Mouse (Mus musculus): ENCODE data around the gene Olfr679. TPM values are rescaled to one million over a fixed set of nuclear protein-coding genes. Genes with fewer than 3 reads are reported as not detected.
"Not testable (repeated sequence)": the region's sequence is repeated elsewhere in the genome, so short reads cannot be mapped to it uniquely, and the experiment has no call there.

The Olfr679 gene
- polyA plus RNA-seq (2012; rRNA removed), result not detected in 2 replicates

DNA sequence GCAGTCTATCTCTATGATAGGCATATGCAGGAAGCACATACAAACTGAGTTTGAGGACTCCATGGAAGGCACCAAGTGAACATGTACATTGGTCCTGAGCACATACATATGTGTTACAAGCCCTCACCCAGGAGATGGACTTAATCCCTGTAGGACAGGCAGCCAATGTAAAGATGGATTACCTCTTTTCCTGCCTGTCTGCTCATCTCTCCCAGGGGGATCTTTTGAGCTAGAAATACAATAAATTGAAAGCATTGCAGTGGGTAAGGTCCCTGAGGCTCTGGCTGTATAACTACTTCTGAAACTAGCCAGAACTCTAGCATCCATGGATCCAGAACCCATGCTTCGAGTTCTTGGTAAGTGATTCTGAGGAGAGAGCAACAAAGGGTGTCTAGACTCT lies at the start of gene Olfr679:
Gene Olfr679, plus strand, starts transcription at position 301 of the 400 bp plus-strand sequence.
- WGBS, result 39% methylated on average over 1 of the region's 1 CpGs
- no peak within 1 kb of the TSS for H3K27ac ChIP-seq (ENCODE audit: insufficient read depth, low read depth, low read length)

DNA sequence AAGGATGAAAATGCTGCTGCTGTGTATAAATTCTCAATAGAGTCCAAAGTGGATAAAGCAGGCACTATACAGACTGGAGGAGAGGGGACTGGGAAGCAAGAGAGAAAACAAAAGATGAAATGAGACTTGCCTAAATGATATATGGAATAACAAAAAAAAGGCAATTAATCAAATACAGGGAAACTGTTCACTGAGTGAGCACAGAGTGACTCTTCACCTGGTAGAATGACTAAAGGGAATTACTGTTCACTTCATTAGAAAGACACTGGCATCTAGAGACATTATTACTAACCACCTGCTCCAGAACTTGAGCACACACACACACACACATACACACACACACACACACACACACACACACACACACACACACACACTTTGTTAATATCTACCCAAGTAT lies 48.6 kb upstream of the Olfr679 start, which contains the start of gene Olfr676:
Gene Olfr676, plus strand, starts transcription at position 301 of the 400 bp plus-strand sequence.
- Histone ChIP-seq H3K36me3 (ENCODE audit: control insufficient read depth, insufficient read depth, low read length) (no peaks in the 10 kb centered on the region), H3K4me3 (ENCODE audit: low read depth, low read length) (no peak within 1 kb of the TSS), H3K4me1 (ENCODE audit: control insufficient read depth, insufficient read depth, insufficient read length, low read length) (no peaks in the 10 kb centered on the region), H3K27me3 (ENCODE audit: control insufficient read depth, insufficient read depth, low read length) (no peaks in the 10 kb centered on the region), H3K27ac (ENCODE audit: insufficient read depth, low read depth, low read length) (no peak within 1 kb of the TSS)
- TF ChIP-seq POLR2A (IDR thresholded peaks at IDR 0.05; ENCODE audit: low read depth, low read length) (no peak), CTCF (IDR thresholded peaks at IDR 0.05; ENCODE audit: extremely low read depth, insufficient read length, insufficient replicate concordance, low read depth, low read length) (no peak)

More for the DNA sequence above, at the start of gene Olfr679:
- no peaks in the 10 kb centered on the region for H3K27me3 ChIP-seq (ENCODE audit: control insufficient read depth, insufficient read depth, low read length)
- H3K4me1 ChIP-seq (ENCODE audit: control insufficient read depth, insufficient read depth, insufficient read length, low read length), result no peaks in the 10 kb centered on the region
- no peaks in the 10 kb centered on the region for H3K36me3 ChIP-seq (ENCODE audit: control insufficient read depth, insufficient read depth, low read length)
- no peak for TF ChIP-seq CTCF (IDR thresholded peaks at IDR 0.05; ENCODE audit: extremely low read depth, insufficient read length, insufficient replicate concordance, low read depth, low read length)
- no peak for TF ChIP-seq POLR2A (IDR thresholded peaks at IDR 0.05; ENCODE audit: low read depth, low read length)
- no peak within 1 kb of the TSS for H3K4me3 ChIP-seq (ENCODE audit: low read depth, low read length)

GRCm38 (mm10) chr7:105033836-105034235 lies 47.2 kb upstream of the Olfr679 start:
- not testable (repeated sequence) for H3K4me1 ChIP-seq (ENCODE audit: control insufficient read depth, insufficient read depth, insufficient read length, low read length)
- WGBS, result 29% methylated on average over 5 of the region's 5 CpGs

DNA sequence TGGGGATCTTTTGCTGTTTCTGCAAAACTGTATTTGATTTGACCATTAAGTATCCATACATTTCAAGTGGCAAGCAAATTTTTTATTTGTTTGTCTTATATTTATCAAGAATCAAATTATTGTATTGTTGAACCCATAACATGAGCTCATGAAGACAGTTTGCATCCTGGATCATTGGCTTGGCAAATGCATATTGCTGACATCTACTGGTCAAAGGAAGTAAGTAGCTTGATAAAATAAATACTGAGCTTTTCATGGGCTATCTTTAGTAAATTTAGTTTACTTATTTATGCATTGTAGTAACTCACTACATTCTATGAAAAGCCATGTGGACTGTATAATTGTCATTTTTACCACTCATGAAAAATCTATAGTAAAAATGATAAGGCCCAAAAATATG lies 22.1 kb upstream of the Olfr679 start:
- TF ChIP-seq POLR2A (IDR thresholded peaks at IDR 0.05; ENCODE audit: low read depth, low read length) (no peak), CTCF (IDR thresholded peaks at IDR 0.05; ENCODE audit: extremely low read depth, insufficient read length, insufficient replicate concordance, low read depth, low read length) (no peak)
- Histone ChIP-seq H3K36me3 (ENCODE audit: control insufficient read depth, insufficient read depth, low read length) (no peaks in the 10 kb centered on the region), H3K27me3 (ENCODE audit: control insufficient read depth, insufficient read depth, low read length) (no peaks in the 10 kb centered on the region), H3K27ac (ENCODE audit: insufficient read depth, low read depth, low read length) (no peak overlapping the region), H3K4me3 (ENCODE audit: low read depth, low read length) (no peak overlapping the region), H3K4me1 (ENCODE audit: control insufficient read depth, insufficient read depth, insufficient read length, low read length) (no peaks in the 10 kb centered on the region)

More at GRCm38 (mm10) chr7:105033836-105034235, 47.2 kb upstream of the Olfr679 start:
- not testable (repeated sequence) for H3K27ac ChIP-seq (ENCODE audit: insufficient read depth, low read depth, low read length); H3K27me3 ChIP-seq (ENCODE audit: control insufficient read depth, insufficient read depth, low read length); H3K36me3 ChIP-seq (ENCODE audit: control insufficient read depth, insufficient read depth, low read length); H3K4me3 ChIP-seq (ENCODE audit: low read depth, low read length)

DNA sequence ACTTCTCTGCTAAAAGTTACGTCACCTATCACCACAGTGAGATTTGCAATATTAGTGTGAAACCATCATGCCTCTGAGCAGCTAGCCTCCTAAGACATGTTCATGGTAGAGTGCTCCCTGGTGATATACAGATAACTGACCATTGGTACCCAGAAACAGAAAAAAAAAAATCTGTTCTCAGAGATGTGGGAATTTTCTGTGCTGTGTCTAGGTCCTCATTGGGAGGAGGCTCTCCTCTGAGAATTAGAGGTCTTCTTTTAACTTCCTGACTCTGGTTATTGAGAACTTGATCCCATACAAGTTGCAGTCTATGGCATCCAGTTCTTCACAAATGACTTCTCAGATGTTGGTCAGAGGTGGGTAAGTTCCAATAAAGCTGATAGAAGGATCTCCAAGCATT lies 16.8 kb upstream of the Olfr679 start, which contains the start of gene Olfr678:
Gene Olfr678, plus strand, starts transcription at position 301 of the 400 bp plus-strand sequence.
- Histone ChIP-seq H3K4me1 (ENCODE audit: control insufficient read depth, insufficient read depth, insufficient read length, low read length) (no peaks in the 10 kb centered on the region), H3K27ac (ENCODE audit: insufficient read depth, low read depth, low read length) (no peak within 1 kb of the TSS), H3K27me3 (ENCODE audit: control insufficient read depth, insufficient read depth, low read length) (no peaks in the 10 kb centered on the region), H3K36me3 (ENCODE audit: control insufficient read depth, insufficient read depth, low read length) (no peaks in the 10 kb centered on the region), H3K4me3 (ENCODE audit: low read depth, low read length) (no peak within 1 kb of the TSS)
- TF ChIP-seq POLR2A (IDR thresholded peaks at IDR 0.05; ENCODE audit: low read depth, low read length) (no peak), CTCF (IDR thresholded peaks at IDR 0.05; ENCODE audit: extremely low read depth, insufficient read length, insufficient replicate concordance, low read depth, low read length) (no peak)
- 85% methylated on average over 1 of the region's 1 CpGs for WGBS

- H3K36me3 ChIP-seq (ENCODE audit: control insufficient read depth, insufficient read depth, low read length); H3K27ac ChIP-seq (ENCODE audit: insufficient read depth, low read depth, low read length); H3K4me1 ChIP-seq (ENCODE audit: control insufficient read depth, insufficient read depth, insufficient read length, low read length); H3K4me3 ChIP-seq (ENCODE audit: low read depth, low read length); H3K27me3 ChIP-seq (ENCODE audit: control insufficient read depth, insufficient read depth, low read length): not testable (repeated sequence)
These were observed 11.7 kb downstream of the Olfr679 start, which contains the start of gene Olfr680-ps1 for GRCm38 (mm10) chr7:105092717-105093116. Gene Olfr680-ps1 (minus strand): TSS chr7:105092817.

DNA sequence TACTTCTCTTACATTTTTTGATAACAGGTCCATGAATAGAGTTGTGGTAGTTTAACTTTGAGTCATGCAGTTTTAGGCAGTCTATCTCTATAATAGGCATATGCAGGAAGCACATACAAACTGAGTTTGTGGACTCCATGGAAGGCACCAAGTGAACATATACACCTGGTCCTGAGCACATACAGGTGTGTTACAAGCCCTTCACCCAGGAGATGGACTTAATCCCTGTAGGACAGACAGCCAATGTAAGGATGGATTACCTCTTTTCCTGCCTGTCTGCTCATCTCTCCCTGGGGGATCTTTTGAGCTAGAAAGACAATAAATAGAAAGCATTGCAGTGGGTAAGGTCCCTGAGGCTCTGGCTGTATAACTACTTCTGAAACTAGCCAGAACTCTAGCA lies 35.5 kb downstream of the Olfr679 start, which contains the start of gene Olfr681:
Gene Olfr681, plus strand, starts transcription at position 301 of the 400 bp plus-strand sequence.
- Histone ChIP-seq H3K27ac (ENCODE audit: insufficient read depth, low read depth, low read length) (no peak within 1 kb of the TSS), H3K36me3 (ENCODE audit: control insufficient read depth, insufficient read depth, low read length) (no peaks in the 10 kb centered on the region), H3K27me3 (ENCODE audit: control insufficient read depth, insufficient read depth, low read length) (no peaks in the 10 kb centered on the region), H3K4me3 (ENCODE audit: low read depth, low read length) (no peak within 1 kb of the TSS), H3K4me1 (ENCODE audit: control insufficient read depth, insufficient read depth, insufficient read length, low read length) (no peaks in the 10 kb centered on the region)
- TF ChIP-seq CTCF (IDR thresholded peaks at IDR 0.05; ENCODE audit: extremely low read depth, insufficient read length, insufficient replicate concordance, low read depth, low read length), result no peak
- TF ChIP-seq POLR2A (IDR thresholded peaks at IDR 0.05; ENCODE audit: low read depth, low read length), result no peak

Other genes with a start within 250 kb of the Olfr679 start
- not detected in 2 replicates for gene Usp17lb, start 238.6 kb upstream of the Olfr679 start, polyA plus RNA-seq (2012; rRNA removed)
- gene Usp17la, start 224.2 kb upstream of the Olfr679 start, polyA plus RNA-seq (2012; rRNA removed), result not detected in 2 replicates
- gene Olfr665, start 203.2 kb upstream of the Olfr679 start, polyA plus RNA-seq (2012; rRNA removed), result not detected in 2 replicates
- not detected in 2 replicates for gene Olfr666, start 185.3 kb upstream of the Olfr679 start, polyA plus RNA-seq (2012; rRNA removed)
- not detected in 2 replicates for gene Olfr667, start 159.7 kb upstream of the Olfr679 start, polyA plus RNA-seq (2012; rRNA removed)
- not detected in 2 replicates for gene Olfr668, start 153.1 kb upstream of the Olfr679 start, polyA plus RNA-seq (2012; rRNA removed)
- not detected in 2 replicates for gene Olfr669, start 147.0 kb upstream of the Olfr679 start, polyA plus RNA-seq (2012; rRNA removed)
- gene Olfr670, start 118.6 kb upstream of the Olfr679 start, polyA plus RNA-seq (2012; rRNA removed), result not detected in 2 replicates
- not detected in 2 replicates for gene Olfr671, start 102.1 kb upstream of the Olfr679 start, polyA plus RNA-seq (2012; rRNA removed)
- not detected in 2 replicates for gene Olfr672, start 79.2 kb upstream of the Olfr679 start, polyA plus RNA-seq (2012; rRNA removed)
- gene Olfr675, start 52.7 kb upstream of the Olfr679 start, polyA plus RNA-seq (2012; rRNA removed), result not detected in 2 replicates
- gene Olfr676, start 48.5 kb upstream of the Olfr679 start, polyA plus RNA-seq (2012; rRNA removed), result not detected in 2 replicates
- gene Olfr677, start 29.8 kb upstream of the Olfr679 start, polyA plus RNA-seq (2012; rRNA removed), result not detected in 2 replicates
- not detected in 2 replicates for gene Olfr678, start 16.7 kb upstream of the Olfr679 start, polyA plus RNA-seq (2012; rRNA removed)
- gene Olfr680-ps1, start 11.6 kb downstream of the Olfr679 start, polyA plus RNA-seq (2012; rRNA removed), result not detected in 2 replicates
- gene Olfr681, start 35.6 kb downstream of the Olfr679 start, polyA plus RNA-seq (2012; rRNA removed), result not detected in 2 replicates
- not detected in 2 replicates for gene Olfr683, start 65.8 kb downstream of the Olfr679 start, polyA plus RNA-seq (2012; rRNA removed)
- not detected in 2 replicates for gene Olfr684, start 82.4 kb downstream of the Olfr679 start, polyA plus RNA-seq (2012; rRNA removed)
- not detected in 2 replicates for gene Olfr685, start 104.8 kb downstream of the Olfr679 start, polyA plus RNA-seq (2012; rRNA removed)
- gene Olfr686, start 126.3 kb downstream of the Olfr679 start, polyA plus RNA-seq (2012; rRNA removed), result not detected in 2 replicates
- not detected in 2 replicates for gene Olfr688, start 206.9 kb downstream of the Olfr679 start, polyA plus RNA-seq (2012; rRNA removed)
- not detected in 2 replicates for gene Olfr689, start 230.0 kb downstream of the Olfr679 start, polyA plus RNA-seq (2012; rRNA removed)

All from small intestine, adult 2 months (tissue).